Mouse (Mus musculus) T-helper 2 cell (primary cell): ENCODE measurements around the gene Crtc2.
"Not testable (repeated sequence)": the region's sequence is repeated elsewhere in the genome, so short reads cannot be mapped to it uniquely, and the experiment has no call there.

Experiments
- in situ Hi-C: fragments of 300-600 bp; cut with MboI, MseI; formaldehyde crosslinking; loops from one replicate; pipeline ENCODE4 v1.15.1; 2025; ENCODE audit warnings: high pct_unique_total_duplicates

The Crtc2 gene

DNA sequence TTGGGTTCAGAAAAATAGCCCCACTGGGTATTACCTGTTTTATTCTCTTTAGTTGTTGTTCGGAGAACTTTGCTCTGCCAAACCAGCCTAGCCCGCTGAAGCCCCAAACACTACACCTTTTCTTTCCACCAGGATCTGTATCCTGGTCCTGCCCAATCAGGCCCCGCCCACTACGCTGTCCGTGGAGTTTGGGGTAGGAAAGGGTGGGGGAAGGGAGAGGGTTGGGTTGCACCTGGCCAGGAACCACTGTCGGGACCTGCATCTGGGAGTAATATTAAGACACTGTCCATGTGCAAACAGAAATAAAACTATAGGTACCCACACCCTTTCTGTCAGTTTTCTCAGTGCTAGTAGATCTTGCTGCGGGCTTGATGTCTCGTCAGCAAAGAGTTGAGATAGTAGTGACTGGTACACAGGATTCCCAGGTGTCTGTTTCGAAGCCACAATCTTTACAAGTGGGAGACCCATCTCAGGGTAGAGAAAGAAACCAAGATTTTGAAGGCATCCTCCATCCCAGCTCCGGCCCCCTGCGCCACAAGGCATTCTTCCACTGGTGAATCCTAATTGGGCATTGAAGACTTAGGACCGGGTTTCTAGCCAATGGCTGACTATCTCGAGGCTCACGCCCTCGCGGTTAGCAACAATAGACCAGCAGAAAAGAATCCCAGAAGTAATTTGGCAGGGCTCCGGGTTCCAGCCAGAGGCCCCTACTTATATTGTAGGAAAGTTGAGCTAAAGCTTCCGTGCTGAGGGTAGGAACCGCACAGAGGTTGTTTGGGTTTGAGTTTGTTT lies 10.8 kb upstream of the Crtc2 start, which contains the start of gene Creb3l4:
TSS of gene Creb3l4 (minus strand) at position 529 of the 792 bp plus-strand sequence.
- in situ Hi-C loops = loop anchor here (10.0 to 25.0 kb wide), 2 partner anchors 1158 to 1606 kb away; no protein-coding TSS in a partner anchor

DNA sequence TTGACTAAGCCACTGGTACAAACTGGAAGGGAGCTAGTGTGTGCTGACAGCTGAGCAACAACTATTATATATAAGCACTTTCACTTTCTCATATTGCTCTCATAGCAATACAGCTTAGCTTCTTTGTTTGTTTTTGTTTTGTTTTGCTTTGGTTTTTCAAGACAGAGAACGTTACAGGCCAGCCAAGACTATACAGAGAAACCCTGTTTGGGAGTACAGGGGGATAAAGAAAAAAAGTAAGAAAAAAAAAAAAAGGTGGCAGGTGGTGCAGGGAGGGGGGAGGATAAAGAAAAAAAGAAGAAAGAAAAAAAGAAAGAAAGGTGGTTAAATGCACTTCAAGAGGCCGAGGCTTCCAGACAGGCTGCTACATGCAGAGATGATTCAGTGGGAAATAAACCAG lies 8.6 kb upstream of the Crtc2 start:
- in situ Hi-C loops = loop anchor here (10.0 to 25.0 kb wide), 2 partner anchors 1161 to 1608 kb away; no protein-coding TSS in a partner anchor

DNA sequence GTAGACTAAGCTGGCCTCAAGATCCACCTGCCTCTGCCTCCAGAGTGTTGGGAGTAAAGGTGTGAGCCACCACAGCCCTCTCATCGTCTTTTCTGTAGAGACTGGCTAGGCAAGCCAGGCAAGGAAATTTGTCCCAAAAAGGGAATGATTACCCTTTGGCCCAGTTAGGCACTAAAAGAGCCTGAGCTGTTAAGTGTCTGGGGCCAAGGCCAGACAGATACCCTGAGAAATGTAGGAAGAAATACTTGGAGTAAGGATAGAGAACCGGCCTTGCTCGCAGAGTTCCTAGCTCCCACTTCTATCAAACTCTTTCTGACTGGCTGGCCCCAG lies 6.4 kb upstream of the Crtc2 start:
- in situ Hi-C loops = loop anchor here (10.0 to 25.0 kb wide), 2 partner anchors 1163 to 1610 kb away; no protein-coding TSS in a partner anchor

DNA sequence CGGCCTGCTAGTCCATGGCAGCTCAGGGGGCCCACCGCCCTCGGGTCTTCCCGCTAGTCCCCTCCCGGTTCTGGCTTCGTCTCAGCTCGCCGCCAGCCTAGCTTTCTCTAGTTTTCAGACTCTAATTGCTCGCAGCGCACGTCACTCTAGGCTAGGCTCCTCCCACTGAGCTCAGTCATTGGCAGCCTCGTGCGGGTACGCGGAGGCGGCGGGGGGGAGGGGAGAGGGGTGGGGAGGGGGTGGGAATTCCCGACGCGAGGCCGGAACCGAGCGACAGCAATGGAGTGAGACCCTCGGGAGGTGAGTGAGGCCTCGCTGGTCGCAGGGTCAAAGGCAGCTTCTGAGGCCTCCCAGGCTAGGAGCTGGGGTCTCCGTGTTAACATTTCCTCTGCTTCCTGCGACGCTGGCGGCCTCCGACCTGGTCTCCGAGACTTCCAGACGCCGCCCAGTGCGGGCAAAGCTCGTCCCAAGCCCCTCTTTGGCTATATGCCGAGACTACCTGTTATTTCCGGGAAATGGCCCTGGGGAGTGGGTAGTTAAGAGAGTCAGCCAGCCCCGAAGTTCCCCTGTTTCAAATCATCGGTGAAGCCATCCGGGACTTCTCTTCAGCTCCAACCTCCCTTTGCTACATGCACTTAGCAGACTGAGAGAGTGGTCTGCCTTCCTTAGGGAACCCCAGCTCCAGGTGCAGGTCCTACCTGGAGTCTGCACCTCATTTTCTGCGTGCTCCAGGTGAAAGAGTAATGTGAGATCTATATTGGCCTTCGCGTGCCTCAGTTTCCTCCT lies 5.8 kb upstream of the Crtc2 start, which contains the start of gene Slc39a1:
TSS of gene Slc39a1 (plus strand) at position 213 of the 786 bp plus-strand sequence.
- in situ Hi-C loops = loop anchor here (10.0 to 25.0 kb wide), 2 partner anchors 1163 to 1611 kb away; no protein-coding TSS in a partner anchor

DNA sequence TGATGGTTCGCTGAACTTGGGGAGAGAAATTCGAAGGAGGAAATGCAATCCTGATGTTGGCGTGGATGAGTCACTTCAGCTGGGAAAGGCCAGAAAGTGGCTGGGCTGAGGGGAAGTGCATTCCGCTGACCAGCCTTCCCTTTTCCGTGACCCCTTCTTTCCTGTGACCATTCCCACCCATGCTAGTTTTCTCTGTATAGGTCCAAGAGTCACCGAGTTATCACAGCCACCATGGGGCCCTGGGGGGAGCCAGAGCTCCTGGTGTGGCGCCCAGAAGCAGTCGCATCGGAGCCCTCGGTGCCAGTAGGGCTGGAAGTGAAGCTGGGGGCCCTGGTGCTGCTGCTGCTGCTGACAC lies 5.2 kb upstream of the Crtc2 start:
- in situ Hi-C loops = loop anchor here (10.0 to 25.0 kb wide), 2 partner anchors 1164 to 1611 kb away; no protein-coding TSS in a partner anchor

DNA sequence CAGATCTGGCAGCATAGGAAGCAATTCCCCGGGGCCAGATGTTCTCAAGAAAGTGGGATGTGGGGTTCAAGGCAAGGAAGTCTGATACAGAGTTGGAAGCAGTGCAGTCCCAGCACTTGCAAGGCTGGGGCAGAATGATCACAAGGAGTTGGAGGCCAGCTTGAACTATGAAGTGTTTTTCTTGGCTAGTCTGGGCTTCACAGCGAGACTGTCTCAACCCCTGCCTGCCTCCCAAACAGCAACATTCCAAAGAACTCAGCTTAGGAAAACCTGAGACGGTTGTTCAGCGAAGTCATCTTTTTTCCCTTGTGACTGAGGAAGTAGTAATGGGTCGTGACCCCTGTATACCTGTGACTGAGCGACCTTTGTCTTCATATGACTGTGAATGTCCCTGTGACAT lies 3.2 kb upstream of the Crtc2 start:
- in situ Hi-C loops = no loop called here

DNA sequence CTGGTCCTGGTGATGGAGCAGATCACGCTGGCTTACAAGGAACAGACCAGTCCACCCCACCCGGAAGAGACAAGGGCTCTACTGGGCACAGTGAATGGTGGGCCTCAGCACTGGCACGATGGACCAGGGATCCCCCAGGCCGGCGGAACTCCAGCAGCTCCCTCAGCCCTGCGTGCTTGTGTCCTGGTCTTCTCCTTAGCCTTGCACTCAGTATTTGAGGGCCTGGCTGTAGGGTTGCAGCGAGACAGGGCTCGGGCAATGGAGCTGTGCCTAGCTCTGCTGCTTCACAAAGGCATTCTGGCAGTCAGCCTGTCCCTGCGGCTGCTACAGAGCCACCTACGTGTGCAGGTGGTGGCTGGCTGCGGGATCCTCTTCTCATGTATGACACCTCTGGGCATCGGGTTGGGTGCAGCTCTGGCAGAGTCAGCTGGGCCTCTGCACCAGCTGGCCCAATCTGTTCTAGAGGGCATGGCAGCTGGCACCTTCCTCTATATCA lies 2.2 kb upstream of the Crtc2 start:
- in situ Hi-C loops = not testable (repeated sequence)

DNA sequence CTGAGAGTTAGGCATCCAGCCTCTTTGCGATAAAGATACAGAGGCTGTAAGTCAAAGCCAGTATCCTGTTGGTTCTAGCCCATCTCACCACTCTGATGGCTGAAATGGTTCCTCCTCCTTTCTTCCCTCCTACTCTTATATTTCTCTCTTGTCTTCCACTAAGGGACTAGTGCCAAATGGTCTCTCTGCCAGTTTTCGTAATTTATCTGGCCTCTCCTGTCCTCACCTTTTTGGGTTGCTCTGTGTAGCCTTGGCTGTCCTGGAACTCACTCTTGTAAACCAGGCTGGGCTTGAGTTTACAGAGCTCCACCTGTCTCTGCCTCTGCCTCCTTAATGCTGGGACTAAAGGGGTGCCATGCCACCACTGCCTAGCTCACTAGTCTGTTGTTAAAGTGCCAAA lies 1.3 kb upstream of the Crtc2 start:
- in situ Hi-C loops = not testable (repeated sequence)

DNA sequence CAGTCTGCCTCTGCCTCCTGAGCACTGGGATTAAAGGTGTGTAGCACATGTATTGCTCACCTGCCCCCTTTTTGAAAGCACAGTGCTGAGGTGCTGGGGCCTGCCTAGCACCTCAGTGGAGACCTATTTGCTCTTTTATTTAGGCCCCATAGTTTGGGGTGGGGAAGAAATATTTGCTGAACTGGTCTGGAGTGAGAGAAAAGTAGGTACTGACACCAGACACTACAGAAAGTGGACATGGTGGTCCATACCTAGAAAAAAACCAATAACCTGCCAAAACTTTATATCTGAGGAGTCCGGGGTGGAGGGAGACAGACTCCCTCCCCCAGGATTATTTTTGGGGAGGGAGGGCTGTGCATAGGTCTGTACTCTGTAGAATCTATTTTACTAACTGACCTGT lies 789 bp upstream of the Crtc2 start:
- in situ Hi-C loops = not testable (repeated sequence)

DNA sequence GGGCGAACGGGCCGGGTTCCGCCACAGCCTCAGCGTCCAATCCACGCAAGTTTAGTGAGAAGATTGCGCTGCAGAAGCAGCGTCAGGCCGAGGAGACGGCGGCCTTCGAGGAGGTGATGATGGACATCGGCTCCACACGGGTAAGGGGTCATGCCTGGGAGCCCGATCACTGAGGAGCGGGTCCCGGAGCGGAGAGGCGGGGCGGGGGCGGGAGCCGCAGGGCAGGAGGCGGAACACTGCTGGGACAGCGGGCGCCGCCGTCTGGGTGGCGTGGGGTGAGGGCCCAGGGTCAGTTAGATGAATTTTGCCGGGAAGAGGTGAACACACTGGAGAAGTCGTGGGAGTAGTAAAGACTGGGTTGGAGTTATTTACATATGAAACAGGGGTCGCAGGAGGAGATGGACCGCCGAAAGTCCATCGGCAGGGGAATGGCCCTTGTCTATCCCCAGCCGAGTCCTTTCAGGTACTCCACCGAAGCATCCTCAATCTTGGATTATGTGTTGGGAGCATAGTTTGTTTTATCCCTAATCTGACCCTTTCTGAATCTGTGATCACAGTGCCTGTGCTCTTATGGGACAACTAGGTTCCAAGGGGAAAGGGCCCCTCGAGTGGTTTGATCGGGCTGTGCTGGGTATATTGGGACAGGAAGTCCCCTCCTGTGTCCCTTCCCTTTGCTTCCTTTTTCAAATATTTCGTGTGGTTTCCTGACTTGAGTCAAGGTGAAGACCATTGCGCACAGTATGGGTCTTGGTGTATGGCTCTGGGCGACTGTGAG lies 643 bp downstream of the Crtc2 start:
- in situ Hi-C loops = no loop called here

DNA sequence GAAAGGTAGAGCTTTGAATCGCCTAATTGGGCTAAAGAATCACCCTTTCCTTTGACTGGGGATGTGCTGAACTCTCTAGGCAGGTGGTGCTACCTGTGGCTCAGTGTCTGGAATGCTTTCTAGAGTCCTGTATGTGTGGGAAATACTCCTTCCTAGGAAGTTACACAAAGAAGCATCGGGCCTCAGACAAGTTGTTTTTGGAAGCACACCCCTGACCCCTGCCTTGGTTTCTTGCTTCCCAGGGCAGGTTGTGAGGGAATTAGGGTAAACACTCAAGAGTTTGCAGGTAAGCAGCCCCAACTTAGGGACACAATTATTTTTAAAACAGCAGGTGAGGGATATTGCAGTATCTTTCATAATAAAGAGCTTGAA lies 1.2 kb downstream of the Crtc2 start:
- in situ Hi-C loops = no loop called here

DNA sequence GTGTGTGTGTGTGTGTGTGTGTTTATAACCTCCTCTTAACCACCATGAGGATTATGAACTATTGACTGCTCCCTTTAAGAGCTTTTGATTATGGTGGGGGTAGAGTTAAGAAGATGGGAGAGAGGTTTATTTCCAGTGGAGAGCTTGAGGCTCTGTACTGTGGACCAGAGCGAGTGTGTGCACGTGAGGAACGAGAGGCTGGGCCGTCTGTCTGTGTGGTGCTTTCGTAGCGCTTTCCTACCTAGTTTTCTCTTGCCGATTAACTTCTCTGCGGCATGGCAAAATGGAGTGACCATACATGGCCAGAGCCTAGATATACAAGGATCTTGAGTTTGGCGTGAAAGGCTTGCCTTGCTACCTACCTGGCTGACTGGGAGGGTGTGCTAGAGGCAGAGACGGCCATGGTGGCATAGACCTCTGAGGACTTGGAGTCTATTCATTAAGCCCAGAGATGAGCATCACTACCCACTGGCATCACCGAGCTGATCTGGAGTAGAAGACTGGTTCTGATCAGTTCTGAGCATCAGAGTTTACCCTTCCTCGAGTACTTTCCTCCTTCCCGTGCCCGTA lies 1.9 kb downstream of the Crtc2 start:
- in situ Hi-C loops = no loop called here

DNA sequence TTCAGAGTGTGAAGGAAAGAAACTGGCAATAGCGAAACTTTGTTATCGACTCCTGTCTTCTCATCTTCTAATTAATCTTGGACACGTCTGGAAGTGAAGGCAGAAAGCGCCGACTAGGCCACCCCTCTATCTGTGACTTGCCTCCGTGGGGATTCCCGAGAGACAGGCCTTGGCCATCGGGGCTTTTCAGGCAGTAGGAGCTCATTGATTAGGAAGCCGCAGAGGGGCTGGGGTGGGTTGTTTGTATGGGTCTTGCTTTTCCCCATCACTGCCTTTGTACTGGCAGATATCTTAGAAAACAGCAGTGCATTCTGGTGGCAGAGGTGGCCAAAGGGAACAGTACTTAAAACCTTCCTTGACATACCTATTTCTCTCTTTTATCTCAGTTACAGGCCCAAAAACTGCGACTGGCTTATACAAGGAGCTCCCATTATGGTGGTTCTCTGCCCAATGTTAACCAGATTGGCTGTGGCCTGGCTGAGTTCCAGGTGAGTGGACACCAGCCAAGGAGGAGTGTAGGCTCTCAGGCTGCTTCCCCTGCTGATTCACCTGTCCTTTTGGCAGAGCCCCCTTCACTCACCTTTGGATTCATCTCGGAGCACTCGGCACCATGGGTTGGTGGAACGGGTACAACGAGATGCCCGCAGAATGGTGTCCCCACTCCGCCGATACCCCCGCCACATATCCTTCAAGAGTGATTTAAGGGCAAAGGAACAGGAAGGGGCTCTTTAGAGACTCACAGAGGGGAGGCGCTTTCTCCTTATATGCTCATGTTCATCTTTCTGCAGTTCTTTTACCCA lies 3.0 kb downstream of the Crtc2 start:
- in situ Hi-C loops = no loop called here

DNA sequence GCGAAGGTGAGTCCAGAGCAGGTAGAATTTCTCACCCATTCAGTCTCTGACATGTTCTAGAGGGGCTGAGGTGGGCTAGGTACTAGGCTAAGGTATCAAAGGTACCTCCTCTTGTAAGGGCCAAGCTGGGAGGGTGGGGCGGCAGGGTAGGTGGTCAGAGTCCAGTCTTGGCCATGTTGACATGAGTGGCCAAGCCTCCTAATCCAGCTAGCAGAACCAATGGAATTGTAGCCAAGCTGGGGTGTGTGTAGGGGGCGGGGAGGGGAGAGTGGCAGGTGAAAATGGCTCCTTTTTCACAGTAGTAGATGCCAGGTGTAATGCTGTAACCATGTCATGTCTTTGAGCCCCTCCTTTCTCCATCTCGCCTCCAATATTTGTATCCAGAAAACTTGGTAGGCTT lies 4.6 kb downstream of the Crtc2 start:
- in situ Hi-C loops = no loop called here

DNA sequence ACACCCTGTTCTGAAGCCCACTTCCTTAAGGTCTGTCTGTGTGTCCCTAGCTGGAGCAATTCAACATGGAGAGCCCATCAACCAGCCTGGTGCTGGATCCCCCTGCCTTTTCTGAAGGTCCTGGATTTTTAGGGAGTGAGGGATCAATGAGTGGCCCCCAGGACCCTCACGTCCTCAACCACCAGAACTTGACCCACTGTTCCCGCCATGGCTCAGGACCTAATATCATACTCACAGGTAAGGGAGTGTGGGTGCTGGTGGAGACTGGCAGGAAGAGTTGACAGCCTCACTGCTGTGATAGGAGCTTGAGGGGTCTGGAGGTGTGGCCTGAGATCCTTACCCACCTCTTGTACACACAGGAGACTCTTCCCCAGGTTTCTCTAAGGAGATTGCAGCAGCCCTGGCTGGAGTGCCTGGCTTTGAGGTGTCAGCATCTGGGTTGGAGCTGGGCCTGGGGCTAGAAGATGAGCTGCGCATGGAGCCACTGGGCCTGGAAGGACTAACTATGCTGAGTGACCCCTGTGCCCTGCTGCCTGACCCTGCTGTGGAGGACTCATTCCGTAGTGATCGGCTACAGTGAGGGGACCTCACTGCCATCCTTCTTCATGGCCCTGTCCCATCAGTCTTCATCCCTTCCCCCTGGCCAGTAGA lies 9.3 kb downstream of the Crtc2 start:
- in situ Hi-C loops = no loop called here

DNA sequence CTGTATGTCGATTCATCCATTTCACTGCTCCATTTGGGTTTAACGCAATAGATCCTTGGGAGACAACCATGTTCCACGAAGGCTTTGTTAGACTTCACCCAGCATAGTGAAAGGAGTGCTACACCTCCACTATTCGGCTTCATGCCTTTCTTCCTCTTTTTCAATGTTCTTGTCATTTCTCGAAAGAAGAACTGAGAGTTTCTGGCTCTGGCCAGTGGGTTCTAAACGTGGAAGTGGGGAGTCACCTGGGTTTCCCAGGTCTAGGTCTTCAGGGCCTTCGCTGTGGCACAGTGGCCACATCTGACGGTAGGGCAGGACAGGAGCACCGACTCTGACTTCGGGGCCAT lies 10.7 kb downstream of the Crtc2 start:
- in situ Hi-C loops = no loop called here

DNA sequence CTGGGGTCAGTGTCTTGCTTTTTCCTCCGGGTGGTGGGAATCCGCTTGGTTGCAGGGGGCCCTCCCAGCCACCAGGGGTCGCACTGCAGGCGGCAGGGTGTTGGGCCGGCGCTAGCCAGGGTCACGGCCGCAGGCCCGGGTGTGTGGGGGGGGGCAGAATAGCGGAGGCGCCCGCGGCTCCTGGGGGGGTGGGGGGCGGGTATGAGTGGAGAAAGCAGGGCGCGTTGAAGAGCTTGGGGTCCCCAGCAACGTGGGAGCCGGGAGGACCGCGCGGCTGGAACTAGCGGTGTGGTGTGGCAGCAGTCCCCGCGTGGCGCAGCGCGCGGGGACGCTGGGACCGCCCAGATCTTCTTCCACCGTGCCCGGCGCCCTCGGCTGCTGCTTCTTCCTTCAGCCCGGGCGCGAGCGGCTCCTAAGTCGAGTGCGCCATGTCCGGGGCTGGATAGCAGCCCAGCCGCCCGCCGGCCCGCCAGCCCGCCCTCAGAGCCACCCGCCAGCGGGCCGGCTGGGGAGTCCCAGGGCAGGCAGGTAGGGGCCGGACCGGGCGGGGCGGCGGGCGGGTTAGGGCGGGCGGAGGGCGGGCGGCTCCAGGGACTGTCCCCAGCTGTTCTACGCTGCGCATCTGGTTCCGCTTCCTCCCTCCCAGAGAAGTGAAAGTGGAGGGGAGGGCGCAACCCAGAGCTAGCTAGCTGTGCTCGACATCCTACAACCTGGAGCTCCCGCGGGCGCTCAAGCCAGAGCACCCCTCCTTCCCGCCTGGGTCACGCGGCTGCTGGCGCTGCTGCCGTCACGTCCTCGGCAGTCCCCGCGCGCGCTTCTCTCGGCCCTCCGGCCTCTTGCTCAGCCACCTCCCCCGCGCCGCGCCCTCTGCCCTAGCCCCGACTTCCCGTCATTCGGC lies 11.3 kb downstream of the Crtc2 start, which contains the start of gene Dennd4b:
TSS of gene Dennd4b (plus strand) at position 152 of the 898 bp plus-strand sequence.
- in situ Hi-C loops = no loop called here

DNA sequence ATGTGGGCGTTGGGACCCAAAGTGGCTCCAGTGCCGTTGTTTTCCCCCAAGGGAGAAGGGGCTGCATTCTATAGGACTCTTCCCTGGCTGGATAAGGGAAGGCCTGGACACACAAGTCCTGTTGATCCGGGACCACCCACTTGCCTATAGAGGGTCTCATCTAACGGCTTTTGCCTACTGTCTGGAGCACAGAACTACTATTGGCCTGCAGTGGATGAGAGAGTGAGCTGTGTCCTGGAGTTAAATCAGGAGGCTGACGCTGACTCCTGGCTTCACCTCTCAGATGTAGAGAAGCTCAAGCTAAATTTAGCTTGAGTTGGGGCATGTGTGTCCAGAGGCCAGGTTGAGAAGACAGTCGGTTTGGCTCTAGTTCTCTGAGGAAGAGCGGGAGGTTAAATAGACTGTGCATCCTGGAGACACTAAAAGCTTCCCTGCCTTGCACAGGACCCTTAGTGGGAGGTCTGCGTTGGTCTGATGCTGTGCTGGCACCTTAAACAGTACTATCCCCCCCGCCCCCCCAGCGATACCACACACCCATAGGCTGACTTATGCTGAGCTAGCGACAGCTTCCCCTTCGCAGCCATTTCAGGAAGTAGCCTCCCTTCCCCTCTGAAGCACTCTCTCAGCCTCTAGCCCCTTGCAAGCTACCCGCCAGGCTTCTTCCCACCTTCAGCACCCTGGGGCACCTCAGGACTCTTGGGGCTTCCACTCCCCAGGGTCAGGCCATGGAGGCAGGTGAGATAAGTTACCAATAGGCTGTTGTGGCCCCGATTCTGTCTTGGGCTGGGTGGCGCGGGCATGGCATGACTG lies 12.2 kb downstream of the Crtc2 start:
- in situ Hi-C loops = no loop called here
